Mouse (Mus musculus): ENCODE data around the gene Zfp628.

The Zfp628 gene

GRCm38 (mm10) chr7:4940068-4940479 lies 25.1 kb downstream of the Zfp628 start:
- DNase-seq (ENCODE audit: low spot score in 2 of 2) = peak in 1 of 2 experiments; percentile 69

GRCm38 (mm10) chr7:4942673-4943072 lies 27.7 kb downstream of the Zfp628 start:
- no peak for DNase-seq (ENCODE audit: low spot score in 2 of 2)

GRCm38 (mm10) chr7:4943223-4943815 lies 28.3 kb downstream of the Zfp628 start:
- peak; percentile 84 to 86 for DNase-seq (ENCODE audit: low spot score in 2 of 2)

- no peak for DNase-seq (ENCODE audit: low spot score in 2 of 2)
Measured at GRCm38 (mm10) chr7:4947855-4948254, 32.8 kb downstream of the Zfp628 start.

- DNase-seq (ENCODE audit: low spot score in 2 of 2) = no peak
Measured at GRCm38 (mm10) chr7:4948386-4948785, 33.4 kb downstream of the Zfp628 start.

- DNase-seq (ENCODE audit: low spot score in 2 of 2) = no peak
Measured at GRCm38 (mm10) chr7:4950561-4951342, 35.7 kb downstream of the Zfp628 start.

GRCm38 (mm10) chr7:4953815-4954445 lies 38.9 kb downstream of the Zfp628 start:
- DNase-seq (ENCODE audit: low spot score in 2 of 2) = no peak

GRCm38 (mm10) chr7:4957361-4957760 lies 42.3 kb downstream of the Zfp628 start:
- DNase-seq (ENCODE audit: low spot score in 2 of 2) = no peak

- DNase-seq (ENCODE audit: low spot score in 2 of 2) = no peak
Measured at GRCm38 (mm10) chr7:4963527-4963926, 48.5 kb downstream of the Zfp628 start.

GRCm38 (mm10) chr7:4964272-4964671 lies 49.3 kb downstream of the Zfp628 start, which contains the start of gene Sbk2:
Gene Sbk2, minus strand, starts transcription at chr7:4964406.
- DNase-seq (ENCODE audit: low spot score in 2 of 2) = peak; percentile 42 to 76

- no peak for DNase-seq (ENCODE audit: low spot score in 2 of 2)
Measured at GRCm38 (mm10) chr7:4964988-4965387, 50.0 kb downstream of the Zfp628 start.

- DNase-seq (ENCODE audit: low spot score in 2 of 2) = no peak
Measured at GRCm38 (mm10) chr7:4971068-4971467, 56.1 kb downstream of the Zfp628 start, which contains the start of gene Sbk3. Gene Sbk3, minus strand, starts transcription at chr7:4971168.
